In genomic region chr3:61216562-61216961, GRCm38 (mm10) we compare ENCODE assay signal across 24 mouse cellular contexts.
DNase-seq lines count a peak whose midpoint lies in the region; ATAC-seq and TF ChIP-seq lines count a peak whose summit lies in the region.
"Had no signal": no experiment of that assay in that cellular context is flagged by ENCODE, and none has a peak within 500 bp of the region (broad histone marks: within the 10 kb centered on the region; RNA-seq: fewer than 3 reads in every experiment).

No protein-coding gene starts in this region.

- WGBS in limb, embryonic 14.5 days = 69% methylated on average over 4 of the region's 4 CpGs
- WGBS in limb, embryonic 10.5 days = 81% methylated on average over 4 of the region's 4 CpGs

- no peak overlapping the region for H3K4me2 ChIP-seq in limb, embryonic 14.5 days (replicated peaks; ENCODE audit: low read depth, low read length, severe bottlenecking)
- H3K4me2 ChIP-seq in myocyte (ENCODE audit: low read depth) = peak overlapping the region; percentile 41
- H3K4me2 ChIP-seq: embryonic facial prominence, embryonic 13.5 days; hindbrain, embryonic 15.5 days; midbrain, embryonic 15.5 days had no signal

- no peaks in the 10 kb centered on the region for H3K9me3 ChIP-seq in limb, embryonic 14.5 days (ENCODE audit: control insufficient read depth, low read length)
- H3K9me3 ChIP-seq in limb, embryonic 10.5 days (replicated peaks) = no peaks in the 10 kb centered on the region
- H3K9me3 ChIP-seq: embryonic facial prominence, embryonic 13.5 days; forebrain, embryonic 10.5 days; hindbrain, embryonic 15.5 days; midbrain, embryonic 15.5 days had no signal

- H3ac ChIP-seq in C2C12 (ENCODE audit: control insufficient read depth, insufficient read length, low read depth) (no peak overlapping the region), myocyte (ENCODE audit: control insufficient read depth, insufficient read length) (no peak overlapping the region)

- H3K27ac ChIP-seq in limb, embryonic 14.5 days (replicated peaks; ENCODE audit: low read depth, low read length) = no peak overlapping the region
- H3K27ac ChIP-seq in limb, embryonic 10.5 days = no peak overlapping the region
- H3K27ac ChIP-seq: embryonic facial prominence, embryonic 13.5 days; forebrain, embryonic 10.5 days; hindbrain, embryonic 15.5 days; kidney, postnatal 0 days; midbrain, embryonic 15.5 days had no signal

- ATAC-seq in limb, embryonic 14.5 days (ENCODE audit: low FRiP score, low read depth) = no peak
- ATAC-seq: activated CD4-positive, CD25-positive, alpha-beta regulatory T cell, adult 4 months; intestine, postnatal 0 days; midbrain, embryonic 15.5 days had no signal

- DNase-seq in limb, embryonic 14.5 days (ENCODE audit: low spot score) = peak; percentile 15
- DNase-seq in limb, embryonic 10.5 days (ENCODE audit: low spot score) = no peak
- peak; percentile 2 for DNase-seq in gonadal fat pad, adult 2 months (ENCODE audit: low read depth)
- no peak for DNase-seq in cerebellum, adult 9-10 months
- DNase-seq in urinary bladder, adult 2 months (ENCODE audit: low spot score) = no peak
- DNase-seq: adrenal gland, postnatal 14 days; cerebellum, adult 11 months; cerebellum, postnatal 36 days; heart, adult 18-20 months; heart, postnatal 36 days; liver; lung, adult 18-20 months; lung, postnatal 36 days; right cerebral cortex, postnatal 14 days; thymus, postnatal 36 days had no signal

- no peak for TF ChIP-seq CTCF in C2C12 (IDR thresholded peaks at IDR 0.05; ENCODE audit: control insufficient read depth, insufficient read depth, insufficient read length)

- H3K9ac ChIP-seq in limb, embryonic 14.5 days (ENCODE audit: low read depth, low read length, severe bottlenecking) = no peak overlapping the region
- H3K9ac ChIP-seq: embryonic facial prominence, embryonic 13.5 days; hindbrain, embryonic 15.5 days; midbrain, embryonic 15.5 days had no signal

- H3K79me2 ChIP-seq in C2C12 (ENCODE audit: control insufficient read depth, insufficient read depth) (no peaks in the 10 kb centered on the region), myocyte (ENCODE audit: control insufficient read depth, insufficient read depth) (no peaks in the 10 kb centered on the region)

- H3K36me3 ChIP-seq in limb, embryonic 14.5 days (ENCODE audit: control insufficient read depth, insufficient read depth, low read length) = no peaks in the 10 kb centered on the region
- H3K36me3 ChIP-seq in limb, embryonic 10.5 days = no peaks in the 10 kb centered on the region
- H3K36me3 ChIP-seq in C2C12 (ENCODE audit: control insufficient read depth, insufficient read depth) (no peaks in the 10 kb centered on the region), myocyte (ENCODE audit: control insufficient read depth, insufficient read depth) (no peaks in the 10 kb centered on the region)
- H3K36me3 ChIP-seq: embryonic facial prominence, embryonic 13.5 days; forebrain, embryonic 10.5 days; hindbrain, embryonic 15.5 days; midbrain, embryonic 15.5 days had no signal

- no peaks in the 10 kb centered on the region for H3K4me1 ChIP-seq in limb, embryonic 14.5 days (ENCODE audit: control insufficient read depth, insufficient read depth, low read length)
- no peaks in the 10 kb centered on the region for H3K4me1 ChIP-seq in limb, embryonic 10.5 days
- H3K4me1 ChIP-seq: embryonic facial prominence, embryonic 13.5 days; forebrain, embryonic 10.5 days; hindbrain, embryonic 15.5 days; midbrain, embryonic 15.5 days had no signal

- no peaks in the 10 kb centered on the region for H3K79me3 ChIP-seq in C2C12 (ENCODE audit: low read depth)

- TF ChIP-seq POLR2A in limb, embryonic 14.5 days (IDR thresholded peaks at IDR 0.05; ENCODE audit: borderline replicate concordance, extremely low read depth, insufficient read depth, insufficient read length) = no peak
- TF ChIP-seq POLR2A in myocyte (IDR thresholded peaks at IDR 0.05; ENCODE audit: insufficient read length, low read depth) = no peak

- H3K27me3 ChIP-seq in limb, embryonic 14.5 days (ENCODE audit: control insufficient read depth, insufficient read depth, low read length) = no peaks in the 10 kb centered on the region
- H3K27me3 ChIP-seq in limb, embryonic 10.5 days (ENCODE audit: low read depth, poor library complexity, severe bottlenecking) = no peaks in the 10 kb centered on the region
- no peaks in the 10 kb centered on the region for H3K27me3 ChIP-seq in C2C12 (ENCODE audit: control insufficient read depth, insufficient read depth, insufficient read length)
- no peaks in the 10 kb centered on the region for H3K27me3 ChIP-seq in myocyte (ENCODE audit: control insufficient read depth, insufficient read depth, insufficient read length)
- H3K27me3 ChIP-seq: embryonic facial prominence, embryonic 13.5 days; hindbrain, embryonic 15.5 days; midbrain, embryonic 15.5 days had no signal

- no peak overlapping the region for H3K4me3 ChIP-seq in limb, embryonic 14.5 days (replicated peaks; ENCODE audit: low read length)
- H3K4me3 ChIP-seq in limb, embryonic 10.5 days = no peak overlapping the region
- H3K4me3 ChIP-seq in C2C12 (ENCODE audit: insufficient read depth, poor library complexity, severe bottlenecking) (no peak overlapping the region), myocyte (no peak overlapping the region)
- H3K4me3 ChIP-seq: embryonic facial prominence, embryonic 13.5 days; forebrain, embryonic 10.5 days; hindbrain, embryonic 15.5 days; midbrain, embryonic 15.5 days had no signal

TF ChIP-seq in C2C12, 6 proteins besides CTCF, POLR2A, EP300 and RAD21:
- TF ChIP-seq MYOD1 (IDR thresholded peaks at IDR 0.05; ENCODE audit: control insufficient read depth, insufficient read length, low read depth) = peak; percentile 21
- TF ChIP-seq MAX (IDR thresholded peaks at IDR 0.05) = no peak
- TF ChIP-seq CEBPB (IDR thresholded peaks at IDR 0.05; ENCODE audit: low read depth) = no peak
- TF ChIP-seq MYOG (IDR thresholded peaks at IDR 0.05; ENCODE audit: control insufficient read depth, extremely low read depth, insufficient read length) = no peak

TF ChIP-seq in myocyte, 11 proteins besides CTCF, POLR2A, EP300 and RAD21:
- TF ChIP-seq E2F4 (IDR thresholded peaks at IDR 0.05; ENCODE audit: insufficient read depth) = no peak
- 0 out of 2 replicates have a peak, but pooled peaks have one; percentile 1 for TF ChIP-seq CEBPB (IDR thresholded peaks at IDR 0.05; ENCODE audit: insufficient read depth, poor library complexity, severe bottlenecking)

Comparison
In these comparisons a context has a peak if more than half of its experiments do, and no peak if none do; other contexts are left out.
1. DNase-seq: peak in limb, embryonic 14.5 days (single experiment) and gonadal fat pad, adult 2 months (single experiment); none in limb, embryonic 10.5 days (single experiment), cerebellum, adult 9-10 months (single experiment) and urinary bladder, adult 2 months (single experiment).